Mouse (Mus musculus): ENCODE data around the gene Ffar1. TPM values are rescaled to one million over a fixed set of nuclear protein-coding genes. Genes with fewer than 3 reads are reported as not detected.

Ffar1 gene
- polyA plus RNA-seq (2015; fragmentation: Nextera tagmentation; extraction: Ambion mirVana), result not detected in 2 replicates

GRCm38 (mm10) chr7:30861464-30861863 is at the start of gene Ffar1:
Ffar1 (minus strand) TSS chr7:30861564.
- H3K27me3 ChIP-seq, result no peaks in the 10 kb centered on the region
- 0 out of 2 replicates have a peak, but pooled peaks cover 7% of the 10 kb centered on the region for H3K4me1 ChIP-seq (replicated peaks)
- ATAC-seq (ENCODE audit: low read depth) (no peak), DNase-seq (no peak)
- H3K9ac ChIP-seq, result no peak within 1 kb of the TSS
- no peaks in the 10 kb centered on the region for H3K36me3 ChIP-seq
- 72% methylated on average over 12 of the region's 12 CpGs for WGBS (ENCODE audit: insufficient replicate concordance)
- no peaks in the 10 kb centered on the region for H3K9me3 ChIP-seq (replicated peaks)
- no peak within 1 kb of the TSS for H3K27ac ChIP-seq
- no peak within 1 kb of the TSS for H3K4me2 ChIP-seq
- no peak within 1 kb of the TSS for H3K4me3 ChIP-seq (replicated peaks)

- Histone ChIP-seq H3K27me3 (peaks cover 13% of the 10 kb centered on the region), H3K4me3 (replicated peaks) (no peak overlapping the region), H3K9ac (no peak overlapping the region), H3K4me2 (no peak overlapping the region), H3K9me3 (replicated peaks) (no peaks in the 10 kb centered on the region), H3K27ac (no peak overlapping the region), H3K4me1 (replicated peaks) (peaks cover 6% of the 10 kb centered on the region; the same call in 1 of the 2 replicates), H3K36me3 (no peaks in the 10 kb centered on the region)
- DNase-seq (no peak), ATAC-seq (ENCODE audit: low read depth) (0 out of 2 replicates have a peak, but pooled peaks have one; percentile 5)
- 49% methylated on average over 6 of the region's 6 CpGs for WGBS (ENCODE audit: insufficient replicate concordance)
Measured at GRCm38 (mm10) chr7:30909773-30910172, 48.4 kb upstream of the Ffar1 start.

GRCm38 (mm10) chr7:30908992-30909431 is 47.6 kb upstream of the Ffar1 start:
- Histone ChIP-seq H3K9ac (no peak overlapping the region), H3K9me3 (replicated peaks) (no peaks in the 10 kb centered on the region), H3K4me3 (replicated peaks) (no peak overlapping the region), H3K4me1 (replicated peaks) (peaks cover 6% of the 10 kb centered on the region; the same call in 1 of the 2 replicates), H3K27me3 (peaks cover 13% of the 10 kb centered on the region), H3K36me3 (no peaks in the 10 kb centered on the region), H3K27ac (no peak overlapping the region), H3K4me2 (peak overlapping the region; percentile 47)
- ATAC-seq (ENCODE audit: low read depth) (0 out of 2 replicates have a peak, but pooled peaks have one; percentile 20), DNase-seq (no peak)
- WGBS (ENCODE audit: insufficient replicate concordance), result 17% methylated on average over 16 of the region's 17 CpGs

- peak overlapping the region; percentile 47 for H3K4me2 ChIP-seq
- peaks cover 13% of the 10 kb centered on the region for H3K27me3 ChIP-seq
- no peak overlapping the region for H3K27ac ChIP-seq
- no peak overlapping the region for H3K9ac ChIP-seq
- ATAC-seq (ENCODE audit: low read depth) (peak; percentile 34; the same call in 1 of the 2 replicates), DNase-seq (no peak)
- H3K9me3 ChIP-seq (replicated peaks), result no peaks in the 10 kb centered on the region
- 6% methylated on average over 24 of the region's 26 CpGs for WGBS (ENCODE audit: insufficient replicate concordance)
- peaks cover 6% of the 10 kb centered on the region; the same call in 1 of the 2 replicates for H3K4me1 ChIP-seq (replicated peaks)
- H3K36me3 ChIP-seq, result no peaks in the 10 kb centered on the region
- no peak overlapping the region for H3K4me3 ChIP-seq (replicated peaks)
Measured at GRCm38 (mm10) chr7:30908277-30908991, 47.1 kb upstream of the Ffar1 start.

- Histone ChIP-seq H3K36me3 (no peaks in the 10 kb centered on the region), H3K9me3 (replicated peaks) (no peaks in the 10 kb centered on the region), H3K9ac (no peak overlapping the region), H3K4me1 (replicated peaks) (0 out of 2 replicates have a peak, but pooled peaks cover 3% of the 10 kb centered on the region), H3K4me2 (no peak overlapping the region), H3K27me3 (peaks cover 13% of the 10 kb centered on the region), H3K4me3 (replicated peaks) (no peak overlapping the region), H3K27ac (no peak overlapping the region)
- WGBS (ENCODE audit: insufficient replicate concordance), result 28% methylated on average over 4 of the region's 4 CpGs
- ATAC-seq (ENCODE audit: low read depth), result no peak
- DNase-seq, result no peak
Measured at GRCm38 (mm10) chr7:30904042-30904441, 42.7 kb upstream of the Ffar1 start.

- H3K9me3 ChIP-seq (replicated peaks), result no peaks in the 10 kb centered on the region
- H3K36me3 ChIP-seq, result no peaks in the 10 kb centered on the region
- no peak overlapping the region for H3K27ac ChIP-seq
- H3K9ac ChIP-seq, result no peak overlapping the region
- WGBS (ENCODE audit: insufficient replicate concordance), result 50% methylated on average over 3 of the region's 3 CpGs
- no peaks in the 10 kb centered on the region for H3K27me3 ChIP-seq
- DNase-seq, result no peak
- H3K4me2 ChIP-seq, result no peak overlapping the region
- ATAC-seq (ENCODE audit: low read depth), result no peak
- peaks cover 7% of the 10 kb centered on the region for H3K4me1 ChIP-seq (replicated peaks)
- no peak overlapping the region for H3K4me3 ChIP-seq (replicated peaks)
Measured at GRCm38 (mm10) chr7:30895217-30895616, 33.9 kb upstream of the Ffar1 start.

GRCm38 (mm10) chr7:30892515-30892914 is 31.2 kb upstream of the Ffar1 start:
- 44% methylated on average over 3 of the region's 3 CpGs for WGBS (ENCODE audit: insufficient replicate concordance)
- no peak overlapping the region for H3K27ac ChIP-seq
- H3K9me3 ChIP-seq (replicated peaks), result no peaks in the 10 kb centered on the region
- no peak overlapping the region for H3K4me3 ChIP-seq (replicated peaks)
- no peak for DNase-seq
- H3K27me3 ChIP-seq, result no peaks in the 10 kb centered on the region
- no peaks in the 10 kb centered on the region for H3K36me3 ChIP-seq
- peaks cover 7% of the 10 kb centered on the region for H3K4me1 ChIP-seq (replicated peaks)
- no peak overlapping the region for H3K4me2 ChIP-seq
- H3K9ac ChIP-seq, result no peak overlapping the region
- no peak for ATAC-seq (ENCODE audit: low read depth)

GRCm38 (mm10) chr7:30891746-30892145 is 30.4 kb upstream of the Ffar1 start:
- Histone ChIP-seq H3K36me3 (no peaks in the 10 kb centered on the region), H3K9ac (no peak overlapping the region), H3K27me3 (no peaks in the 10 kb centered on the region), H3K9me3 (replicated peaks) (no peaks in the 10 kb centered on the region), H3K4me1 (replicated peaks) (peaks cover 7% of the 10 kb centered on the region), H3K27ac (no peak overlapping the region), H3K4me2 (no peak overlapping the region), H3K4me3 (replicated peaks) (no peak overlapping the region)
- DNase-seq (no peak), ATAC-seq (ENCODE audit: low read depth) (no peak)
- WGBS (ENCODE audit: insufficient replicate concordance), result 70% methylated on average over 9 of the region's 9 CpGs

- peaks cover 5% of the 10 kb centered on the region for H3K4me1 ChIP-seq (replicated peaks)
- H3K4me2 ChIP-seq, result no peak overlapping the region
- no peak overlapping the region for H3K27ac ChIP-seq
- no peak overlapping the region for H3K9ac ChIP-seq
- H3K27me3 ChIP-seq, result no peaks in the 10 kb centered on the region
- no peaks in the 10 kb centered on the region for H3K36me3 ChIP-seq
- H3K4me3 ChIP-seq (replicated peaks), result no peak overlapping the region
- ATAC-seq (ENCODE audit: low read depth) (no peak), DNase-seq (no peak)
- 24% methylated on average over 2 of the region's 2 CpGs for WGBS (ENCODE audit: insufficient replicate concordance)
- H3K9me3 ChIP-seq (replicated peaks), result no peaks in the 10 kb centered on the region
Measured at GRCm38 (mm10) chr7:30890681-30891080, 29.3 kb upstream of the Ffar1 start.

- 61% methylated on average over 7 of the region's 7 CpGs for WGBS (ENCODE audit: insufficient replicate concordance)
- H3K9me3 ChIP-seq (replicated peaks), result no peaks in the 10 kb centered on the region
- no peak for ATAC-seq (ENCODE audit: low read depth)
Measured at GRCm38 (mm10) chr7:30888786-30889185, 27.4 kb upstream of the Ffar1 start.

GRCm38 (mm10) chr7:30887568-30888188 is 26.3 kb upstream of the Ffar1 start:
- Histone ChIP-seq H3K4me2 (no peak overlapping the region), H3K4me3 (replicated peaks) (no peak overlapping the region), H3K9me3 (replicated peaks) (no peaks in the 10 kb centered on the region), H3K36me3 (no peaks in the 10 kb centered on the region), H3K27ac (no peak overlapping the region), H3K27me3 (no peaks in the 10 kb centered on the region), H3K9ac (no peak overlapping the region), H3K4me1 (replicated peaks) (no peaks in the 10 kb centered on the region)
- WGBS (ENCODE audit: insufficient replicate concordance), result 63% methylated on average over 14 of the region's 14 CpGs
- DNase-seq, result no peak
- ATAC-seq (ENCODE audit: low read depth), result no peak

More at GRCm38 (mm10) chr7:30888786-30889185, 27.4 kb upstream of the Ffar1 start:
- Histone ChIP-seq H3K4me2 (no peak overlapping the region), H3K9ac (no peak overlapping the region), H3K4me3 (replicated peaks) (no peak overlapping the region), H3K27ac (no peak overlapping the region), H3K27me3 (no peaks in the 10 kb centered on the region), H3K36me3 (no peaks in the 10 kb centered on the region), H3K4me1 (replicated peaks) (no peaks in the 10 kb centered on the region)
- DNase-seq, result no peak
